Mouse (Mus musculus) embryonic facial prominence, embryonic 11.5 days (tissue): Measurements from ENCODE around the gene Cacnb4. TPM values are rescaled to one million over a fixed set of nuclear protein-coding genes. Genes with fewer than 3 reads are reported as not detected.

ENCODE experiments used
- ATAC-seq: fragments of 200-750 bp; cut with Nextera tagmentation; replicated peaks from 2 replicates; pipeline ENCODE4 v1.8.0; 2017; ENCODE audit warnings: low read depth; ENCODE audit not compliant: insufficient number of reproducible peaks, low FRiP score, low TSS enrichment
- DNase-seq: peaks from one replicate; pipeline ENCODE4 v3.0.0-alpha.2; 2015; ENCODE audit warnings: low spot score
- H3K27ac ChIP-seq: fragments of 300-500 bp; sonication (generic); replicated peaks from 2 replicates; pipeline ENCODE4 v1.5.1; 2014; ENCODE audit warnings: mild to moderate bottlenecking, low read depth, low read length, control low read depth
- H3K27me3 ChIP-seq: fragments of 300-500 bp; sonication (generic); 2 replicates; pipeline ENCODE4 v1.6.1; 2014; ENCODE audit warnings: mild to moderate bottlenecking, low read length, moderate library complexity, mixed read lengths; ENCODE audit not compliant: control insufficient read depth, insufficient read depth
- H3K36me3 ChIP-seq: fragments of 300-500 bp; sonication (generic); replicated peaks from 2 replicates; pipeline ENCODE4 v1.6.1; 2014; ENCODE audit warnings: low read depth, mild to moderate bottlenecking, low read length, moderate library complexity, mixed read lengths; ENCODE audit not compliant: control insufficient read depth, insufficient read depth
- H3K4me1 ChIP-seq: fragments of 300-500 bp; sonication (generic); 2 replicates; pipeline ENCODE4 v1.6.1; 2014; ENCODE audit warnings: low read length, mixed read lengths; ENCODE audit not compliant: control insufficient read depth, insufficient read depth
- H3K4me2 ChIP-seq: fragments of 300-500 bp; sonication (generic); 2 replicates; pipeline ENCODE4 v1.6.1; 2014; ENCODE audit warnings: low read depth, mild to moderate bottlenecking, control low read depth, low read length, moderate library complexity
- H3K4me3 ChIP-seq: fragments of 300-500 bp; sonication (generic); 2 replicates; pipeline ENCODE4 v1.5.1; 2014; ENCODE audit warnings: low read depth, low read length, control low read depth
- H3K9ac ChIP-seq: fragments of 300-500 bp; sonication (generic); replicated peaks from 2 replicates; pipeline ENCODE4 v1.6.1; 2014; ENCODE audit warnings: mild to moderate bottlenecking, control low read depth, low read length
- H3K9me3 ChIP-seq: fragments of 300-500 bp; sonication (generic); replicated peaks from 2 replicates; pipeline ENCODE4 v1.6.1; 2016; ENCODE audit warnings: mild to moderate bottlenecking, low read length, inconsistent platforms, mixed read lengths; ENCODE audit not compliant: control insufficient read depth
- WGBS: fragments of 180-500 bp; shearing (Covaris S2); extraction: QIAGEN DNeasy Blood & Tissue Kit; methylation state at CpG from one replicate; pipeline ENCODE4 v1.1.7; 2014; 5-methylcytosine and 5-hydroxymethylcytosine counted together
- polyA plus RNA-seq: library from polyadenylated mRNA; unstranded; fragments of >200 nt; fragmentation: Nextera tagmentation; extraction: Ambion mirVana; gene quantifications from 2 replicates; pipeline ENCODE4 v1.2.1, GENCODE M21; 2014

The Cacnb4 gene
- polyA plus RNA-seq, 1 experiment from 2014 or later: 0.95 TPM

- Histone ChIP-seq H3K4me2 (no peak overlapping the region), H3K4me3 (no peak overlapping the region), H3K9me3 (no peaks in the 10 kb centered on the region), H3K9ac (no peak overlapping the region), H3K27me3 (no peaks in the 10 kb centered on the region), H3K27ac (no peak overlapping the region), H3K36me3 (no peaks in the 10 kb centered on the region), H3K4me1 (no peaks in the 10 kb centered on the region)
- DNase-seq (no peak), ATAC-seq (no peak)
- WGBS: 85% methylated on average over 7 of the region's 7 CpGs
Measured at GRCm38 (mm10) chr2:52529245-52529644, 147.4 kb downstream of the Cacnb4 start.

- Histone ChIP-seq H3K27ac (no peak overlapping the region), H3K4me2 (no peak overlapping the region), H3K9ac (no peak overlapping the region), H3K4me3 (no peak overlapping the region), H3K4me1 (no peaks in the 10 kb centered on the region), H3K36me3 (no peaks in the 10 kb centered on the region), H3K27me3 (no peaks in the 10 kb centered on the region), H3K9me3 (no peaks in the 10 kb centered on the region)
- ATAC-seq (no peak), DNase-seq (no peak)
- 83% methylated on average over 11 of the region's 11 CpGs for WGBS
Measured at GRCm38 (mm10) chr2:52525876-52526592, 150.6 kb downstream of the Cacnb4 start.

GRCm38 (mm10) chr2:52523056-52523715 lies 153.4 kb downstream of the Cacnb4 start:
- DNase-seq (no peak), ATAC-seq (no peak)
- Histone ChIP-seq H3K4me1 (no peaks in the 10 kb centered on the region), H3K4me2 (no peak overlapping the region), H3K4me3 (no peak overlapping the region), H3K27ac (no peak overlapping the region), H3K9ac (no peak overlapping the region), H3K36me3 (no peaks in the 10 kb centered on the region), H3K27me3 (no peaks in the 10 kb centered on the region), H3K9me3 (no peaks in the 10 kb centered on the region)
- WGBS: 90% methylated on average over 7 of the region's 7 CpGs

GRCm38 (mm10) chr2:52521012-52521411 lies 155.6 kb downstream of the Cacnb4 start:
- Histone ChIP-seq H3K27me3 (no peaks in the 10 kb centered on the region), H3K4me1 (no peaks in the 10 kb centered on the region), H3K27ac (no peak overlapping the region), H3K4me3 (no peak overlapping the region), H3K36me3 (no peaks in the 10 kb centered on the region), H3K4me2 (no peak overlapping the region), H3K9me3 (no peaks in the 10 kb centered on the region), H3K9ac (no peak overlapping the region)
- 77% methylated on average over 1 of the region's 1 CpGs for WGBS
- no peak for ATAC-seq
- no peak for DNase-seq

GRCm38 (mm10) chr2:52518740-52519139 lies 157.9 kb downstream of the Cacnb4 start:
- H3K36me3 ChIP-seq: no peaks in the 10 kb centered on the region
- H3K4me3 ChIP-seq: no peak overlapping the region
- no peak overlapping the region for H3K9ac ChIP-seq
- no peaks in the 10 kb centered on the region for H3K9me3 ChIP-seq
- H3K27ac ChIP-seq: no peak overlapping the region
- DNase-seq (no peak), ATAC-seq (no peak)
- no peak overlapping the region for H3K4me2 ChIP-seq
- 94% methylated on average over 4 of the region's 4 CpGs for WGBS
- H3K4me1 ChIP-seq: no peaks in the 10 kb centered on the region
- H3K27me3 ChIP-seq: no peaks in the 10 kb centered on the region

- DNase-seq (no peak), ATAC-seq (no peak)
- Histone ChIP-seq H3K36me3 (no peaks in the 10 kb centered on the region), H3K4me3 (no peak overlapping the region), H3K27me3 (no peaks in the 10 kb centered on the region), H3K27ac (no peak overlapping the region), H3K4me1 (no peaks in the 10 kb centered on the region), H3K9ac (no peak overlapping the region), H3K4me2 (no peak overlapping the region), H3K9me3 (no peaks in the 10 kb centered on the region)
- 68% methylated on average over 3 of the region's 3 CpGs for WGBS
Measured at GRCm38 (mm10) chr2:52516534-52516933, 160.1 kb downstream of the Cacnb4 start.

GRCm38 (mm10) chr2:52512865-52513388 lies 163.7 kb downstream of the Cacnb4 start:
- Histone ChIP-seq H3K9ac (no peak overlapping the region), H3K27ac (no peak overlapping the region), H3K4me1 (no peaks in the 10 kb centered on the region), H3K9me3 (no peaks in the 10 kb centered on the region), H3K4me3 (no peak overlapping the region), H3K27me3 (no peaks in the 10 kb centered on the region), H3K36me3 (no peaks in the 10 kb centered on the region), H3K4me2 (no peak overlapping the region)
- DNase-seq: no peak
- 85% methylated on average over 3 of the region's 3 CpGs for WGBS
- ATAC-seq: no peak

GRCm38 (mm10) chr2:52512206-52512605 lies 164.4 kb downstream of the Cacnb4 start:
- no peak overlapping the region for H3K27ac ChIP-seq
- 58% methylated on average over 3 of the region's 3 CpGs for WGBS
- no peak for ATAC-seq
- no peaks in the 10 kb centered on the region for H3K27me3 ChIP-seq
- H3K4me2 ChIP-seq: no peak overlapping the region
- no peaks in the 10 kb centered on the region for H3K9me3 ChIP-seq
- no peak overlapping the region for H3K4me3 ChIP-seq
- no peaks in the 10 kb centered on the region for H3K36me3 ChIP-seq
- H3K9ac ChIP-seq: no peak overlapping the region
- no peaks in the 10 kb centered on the region for H3K4me1 ChIP-seq
- no peak for DNase-seq
